Mouse (Mus musculus): ENCODE measurements at regions not wholly inside any gene's neighbourhood (a gene's known extent, or its start where the extent isn't known, plus 50 kb on each side); places are given as distances from the start of the nearest gene placed in this dataset.

- peak; percentile 17 for DNase-seq (ENCODE audit: low read depth, low spot score)
These were observed 73.6 kb downstream of the Rtl3 start for GRCm38 (mm10) chrX:106766812-106767211.
